Mouse (Mus musculus) left cerebral cortex, postnatal 10 days (tissue): ENCODE data around the gene Ddx17. TPM values are rescaled to one million over a fixed set of nuclear protein-coding genes. Genes with fewer than 3 reads are reported as not detected.

ENCODE experiments used
- DNase-seq, 2 experiments: peaks; one replicate each; pipeline ENCODE4 v3.0.0; 2021 to 2022; ENCODE audit warnings: low spot score in 2 of 2, mixed read lengths in 1 of 2; ENCODE audit errors: extremely low spot score in 1 of 2
- intact Hi-C: fragments of 180-260 bp; cut with DNase I; formaldehyde crosslinking; loops from one replicate; pipeline ENCODE4 v1.15.1; 2025
- total RNA-seq, 2 experiments: library from RNA; stranded (reverse); gene quantifications; 2 replicates each; pipeline ENCODE4 v1.2.3; 2021

The Ddx17 gene
- total RNA-seq, 2 experiments from 2014 or later, result 381 TPM

DNA sequence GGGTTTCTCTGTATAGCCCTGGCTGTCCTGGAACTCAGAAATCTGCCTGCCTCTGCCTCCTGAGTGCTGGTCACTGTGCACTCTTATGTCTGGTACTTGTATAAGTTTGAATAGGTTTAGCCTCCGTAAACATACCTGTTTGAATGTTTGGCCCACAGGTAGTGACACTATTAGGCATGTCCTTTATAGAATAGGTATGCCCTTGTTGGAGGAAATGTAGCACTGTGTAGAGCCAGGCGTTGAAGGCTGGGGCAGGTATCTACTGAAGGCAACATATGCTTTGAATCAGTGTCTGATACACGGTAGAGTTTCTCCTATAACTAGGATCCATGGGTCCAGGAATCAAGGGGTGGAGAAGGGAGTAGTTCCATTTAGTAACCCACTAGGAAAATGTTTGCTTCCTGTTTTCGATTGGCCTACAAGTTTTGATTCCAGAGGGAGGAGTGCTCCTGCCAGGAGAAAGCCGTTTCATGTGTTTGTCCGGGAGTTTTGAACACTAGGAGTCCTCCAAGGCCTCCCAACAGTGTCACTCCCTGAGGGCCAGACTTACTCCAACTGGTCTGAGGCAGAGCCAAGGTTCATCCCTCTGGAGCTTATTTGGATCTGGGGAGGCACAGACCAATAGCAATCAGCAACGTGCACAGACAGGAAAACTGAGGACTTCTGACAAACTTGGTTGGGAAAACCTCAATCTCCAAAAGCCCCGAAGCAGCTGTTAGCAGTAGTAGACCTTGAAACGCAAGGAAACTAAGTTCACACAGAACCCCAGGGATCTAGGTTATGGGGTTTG, 20.4 kb downstream of the Ddx17 start:
- intact Hi-C loops, result no loop called here

GRCm38 (mm10) chr15:79525564-79525963, 21.0 kb downstream of the Ddx17 start:
- intact Hi-C loops, result no loop called here
- no peak for DNase-seq

More for the DNA sequence above, 20.4 kb downstream of the Ddx17 start:
- no peak for DNase-seq

- intact Hi-C loops, result no loop called here
- peak in 1 of 2 experiments; percentile 20 for DNase-seq
Measured at GRCm38 (mm10) chr15:79519400-79520220, 26.9 kb downstream of the Ddx17 start.

GRCm38 (mm10) chr15:79518571-79518970, 28.0 kb downstream of the Ddx17 start:
- peak in 1 of 2 experiments; percentile 17 for DNase-seq
- intact Hi-C loops, result no loop called here

- intact Hi-C loops, result no loop called here
- peak in 1 of 2 experiments; percentile 18 for DNase-seq
Measured at GRCm38 (mm10) chr15:79517710-79518109, 28.8 kb downstream of the Ddx17 start.

DNA sequence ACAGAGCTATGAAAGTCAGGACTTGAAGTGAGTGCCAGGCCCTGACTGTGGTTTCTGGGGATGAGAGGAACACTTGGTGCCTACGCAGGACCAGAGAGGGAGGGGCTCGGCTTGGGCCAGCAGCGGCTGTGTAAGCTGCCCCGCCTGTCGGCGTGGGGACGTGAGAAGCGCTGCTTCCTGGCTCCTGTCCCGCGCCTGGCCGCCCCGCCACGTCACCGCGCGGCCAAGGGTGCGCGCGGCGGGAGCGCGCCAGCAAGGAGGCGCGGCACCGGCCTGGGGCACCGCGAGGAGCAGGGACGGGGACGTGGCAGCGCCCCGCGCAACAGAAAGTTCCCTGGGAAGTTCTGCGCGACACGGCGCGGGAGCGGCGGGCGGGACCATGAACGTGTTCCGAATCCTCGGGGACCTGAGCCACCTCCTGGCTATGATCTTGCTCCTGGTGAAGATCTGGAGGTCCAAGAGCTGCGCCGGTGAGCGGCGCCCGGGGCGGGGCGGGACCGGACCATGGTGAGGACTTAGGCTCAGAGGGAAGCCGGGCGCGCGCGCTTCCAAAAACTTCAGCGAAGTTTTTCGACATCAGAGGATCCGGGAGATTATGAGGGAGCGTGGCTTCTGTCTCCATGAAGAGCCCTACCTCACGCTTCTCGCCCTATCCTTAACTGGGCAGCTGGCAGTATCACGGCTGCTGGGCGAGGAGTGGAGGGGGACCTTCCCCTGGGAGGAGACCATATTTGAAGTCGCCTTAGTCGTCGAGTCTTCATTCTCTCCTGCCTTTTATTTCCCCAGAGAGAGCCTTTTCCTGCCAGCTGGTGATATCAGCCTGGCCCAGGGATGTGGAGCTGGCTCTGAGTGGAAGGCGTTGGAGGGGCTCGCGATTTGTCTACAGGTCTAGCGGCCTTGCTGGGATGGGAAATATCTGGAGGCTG, 30.1 kb downstream of the Ddx17 start, which contains the start of gene Kdelr3:
Kdelr3 (plus strand) TSS at position 241 of the 926 bp plus-strand sequence.
- intact Hi-C loops, result no loop called here
- DNase-seq, result peak in 1 of 2 experiments; percentile 83

DNA sequence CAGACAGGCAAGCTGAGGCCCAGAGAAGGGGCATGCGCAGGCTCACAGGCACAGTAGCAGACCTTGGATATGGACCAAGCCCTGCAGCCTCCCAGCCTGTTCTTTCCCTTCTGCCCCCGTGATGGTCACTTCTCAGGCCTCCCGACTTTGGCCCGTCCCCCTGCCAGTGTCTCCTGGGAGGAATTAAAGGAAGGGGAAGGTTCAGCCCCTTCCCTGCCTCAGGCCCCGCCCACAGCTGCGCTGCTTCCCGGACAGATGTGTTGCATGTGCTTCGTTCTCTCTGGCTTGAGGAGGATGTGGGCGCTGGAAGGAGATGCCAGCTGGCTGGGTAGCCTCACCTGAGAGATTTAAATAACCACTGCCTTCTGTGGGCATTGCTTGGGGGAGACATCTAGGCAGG, 32.6 kb downstream of the Ddx17 start:
- peak in 1 of 2 experiments; percentile 60 for DNase-seq
- intact Hi-C loops, result no loop called here

DNA sequence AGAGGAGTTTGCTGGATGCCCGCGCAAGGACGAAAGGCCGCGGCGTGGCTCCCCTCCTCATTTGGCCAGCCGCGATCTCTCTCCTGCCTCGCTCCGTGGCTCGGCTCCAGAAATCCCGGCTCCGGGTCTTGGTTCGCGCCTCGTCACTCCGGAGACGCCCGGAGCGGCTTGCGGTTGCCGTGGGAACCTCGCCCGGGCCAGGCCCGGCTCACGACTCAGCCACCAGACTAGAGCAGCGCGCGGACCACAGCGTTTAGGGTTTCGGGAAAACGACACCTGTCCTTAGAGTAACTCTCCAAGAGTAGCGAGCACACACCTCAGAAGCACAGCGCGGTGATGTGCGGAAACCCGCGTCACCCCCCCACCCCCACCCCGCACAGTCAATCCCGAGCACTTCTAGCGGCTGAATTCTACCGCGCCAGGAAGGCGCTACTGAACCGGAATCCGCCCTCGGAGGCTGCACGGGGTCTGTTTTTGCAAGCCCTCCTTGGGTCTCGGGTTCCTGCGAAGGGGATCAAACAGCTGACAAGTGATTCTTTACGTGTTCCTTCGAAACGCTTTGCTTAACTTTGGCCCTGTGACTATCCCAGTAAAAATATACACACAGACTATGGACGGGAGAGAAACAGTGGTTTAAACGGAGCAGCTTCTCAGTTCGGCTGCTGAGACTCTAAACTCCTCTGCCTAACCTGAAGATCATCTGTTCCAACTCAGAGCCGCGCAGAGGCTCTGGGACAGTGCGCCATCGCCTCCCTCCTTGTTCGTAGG, 34.8 kb downstream of the Ddx17 start:
- intact Hi-C loops, result no loop called here
- peak; percentile 85 to 95 for DNase-seq

DNA sequence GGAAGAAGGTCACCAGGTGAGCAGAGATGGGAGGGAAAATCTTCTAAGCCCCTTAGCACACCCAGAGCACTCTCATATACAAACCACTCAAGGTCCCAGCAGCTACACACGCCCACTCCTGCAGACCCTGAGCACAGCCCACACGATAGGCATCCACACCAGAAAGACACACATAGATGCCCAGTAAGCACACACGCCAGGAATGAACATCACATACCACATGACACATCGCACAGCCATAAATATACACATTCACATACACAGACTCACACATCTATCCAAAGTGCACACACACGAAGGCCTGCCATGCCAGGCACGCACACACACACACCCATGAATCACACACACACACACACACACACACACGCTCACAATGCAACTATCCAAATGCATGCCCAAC, 36.1 kb downstream of the Ddx17 start:
- intact Hi-C loops, result no loop called here
- DNase-seq, result no peak

DNA sequence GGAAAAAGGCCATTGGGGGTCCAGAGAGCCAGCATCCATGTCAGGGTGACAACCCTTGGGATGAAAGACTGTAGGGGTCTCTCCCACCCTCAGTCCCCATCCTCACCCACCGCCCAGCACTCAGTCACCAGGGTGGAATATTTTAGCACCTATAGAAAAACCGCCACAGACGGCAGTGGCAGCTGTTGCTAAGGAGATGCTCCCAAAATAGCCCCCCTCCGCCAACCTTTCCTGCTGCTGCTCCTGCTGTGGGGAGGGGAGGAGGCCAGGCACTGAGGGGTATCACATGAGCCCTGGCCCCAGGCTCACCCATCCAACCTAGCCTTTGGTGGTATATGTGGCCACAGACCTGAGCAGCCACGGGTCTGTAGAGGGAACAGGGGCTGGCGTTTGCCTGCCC, 36.5 kb downstream of the Ddx17 start:
- intact Hi-C loops, result no loop called here
- DNase-seq, result peak; percentile 49 to 68

DNA sequence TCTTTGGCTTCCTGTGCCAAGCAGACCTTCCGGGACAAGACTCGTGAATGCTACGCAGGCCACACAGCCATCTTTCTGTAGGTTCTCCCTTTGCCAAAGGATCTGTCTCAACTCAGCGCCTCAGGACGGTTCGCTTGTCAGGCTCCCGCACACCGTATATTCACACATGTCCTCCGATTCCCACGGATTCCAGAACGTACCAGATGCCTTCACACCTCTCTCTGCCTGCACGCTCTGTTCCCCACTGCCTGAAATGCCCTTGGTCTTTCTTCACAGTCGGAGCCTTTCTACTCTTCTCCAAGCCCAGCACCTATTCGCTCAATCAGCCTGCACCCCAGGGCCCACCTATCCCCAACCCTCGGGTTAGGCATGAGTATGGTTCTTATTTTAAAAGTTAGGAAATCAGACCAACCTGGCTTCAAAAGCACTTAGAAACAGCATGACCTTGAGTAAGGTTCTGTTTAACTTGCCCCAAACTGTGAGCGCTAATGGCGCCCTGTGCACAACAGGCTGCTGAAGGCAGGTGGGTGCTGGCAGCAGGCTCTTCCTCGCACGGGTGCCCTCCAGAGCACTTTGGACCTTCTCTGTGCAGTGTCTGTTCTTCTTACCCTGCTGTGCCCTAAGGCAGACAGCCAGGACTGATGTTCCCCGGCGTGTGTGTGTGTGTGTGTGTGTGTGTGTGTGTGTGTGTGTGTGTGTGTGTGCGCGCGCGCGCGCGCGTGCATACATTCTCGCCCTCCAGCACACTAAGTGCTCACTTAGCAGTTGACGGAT, 39.3 kb downstream of the Ddx17 start:
- DNase-seq, result no peak
- intact Hi-C loops, result no loop called here

DNA sequence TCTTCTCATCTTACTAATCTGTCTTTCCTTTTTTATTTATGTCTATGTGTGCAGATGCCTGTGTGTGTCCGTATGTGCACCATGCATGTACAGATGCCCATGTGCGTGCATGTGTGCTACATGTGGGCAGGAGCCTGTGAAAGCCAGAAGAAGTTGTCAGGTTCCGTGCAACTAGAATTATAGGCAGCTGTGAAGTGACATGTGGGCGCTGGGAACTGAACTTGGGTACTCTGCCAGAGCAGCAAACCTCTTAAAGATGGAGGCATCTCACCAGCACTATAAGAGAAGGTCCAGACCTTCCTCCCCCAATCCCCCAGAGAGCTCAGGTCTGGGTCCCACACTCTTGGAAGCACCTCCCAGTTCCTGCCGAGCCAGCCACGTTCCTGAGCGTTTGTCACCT, 40.1 kb downstream of the Ddx17 start:
- intact Hi-C loops, result no loop called here
- DNase-seq, result no peak

DNA sequence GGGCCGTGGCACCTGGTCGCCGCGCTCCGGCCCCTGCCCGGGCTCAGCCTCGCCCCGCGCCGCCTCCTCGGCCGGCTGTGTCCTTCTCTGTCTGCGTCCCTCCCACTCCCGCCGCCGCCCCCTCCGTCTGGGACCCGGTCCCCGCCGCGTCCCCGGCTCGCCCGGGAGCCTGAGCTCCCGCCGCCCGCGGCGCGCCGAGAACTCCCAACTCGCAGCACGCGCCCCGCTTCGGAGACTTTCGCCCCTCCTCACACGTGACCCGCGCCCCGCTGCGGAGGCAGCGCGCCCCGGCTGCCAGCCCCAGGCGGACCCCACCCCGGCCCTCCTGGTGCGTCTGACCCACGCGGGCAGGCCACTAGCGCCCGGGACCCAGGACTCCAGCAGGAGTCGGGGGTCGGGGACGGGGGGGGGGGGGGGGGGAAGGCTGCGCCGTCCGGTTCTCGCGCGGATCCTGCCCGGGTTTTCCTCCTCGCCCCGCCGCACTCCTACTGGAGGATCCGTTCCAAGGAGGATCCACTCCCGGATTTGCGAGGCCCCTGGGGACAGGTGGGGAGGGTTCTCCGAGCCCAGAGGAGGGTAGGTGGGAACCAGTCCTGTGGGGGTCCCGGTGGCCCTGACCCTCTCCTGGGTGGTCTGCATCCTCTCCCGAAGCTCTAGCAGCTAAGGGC, 40.8 kb downstream of the Ddx17 start:
- intact Hi-C loops, result no loop called here
- peak; percentile 65 to 85 for DNase-seq

GRCm38 (mm10) chr15:79504707-79505452, 41.7 kb downstream of the Ddx17 start, which contains the start of gene Kcnj4:
Gene Kcnj4, minus strand, starts transcription at chr15:79505241.
- intact Hi-C loops, result no loop called here
- DNase-seq, result peak in 1 of 2 experiments; percentile 51

GRCm38 (mm10) chr15:79503438-79503837, 43.1 kb downstream of the Ddx17 start:
- intact Hi-C loops, result no loop called here
- no peak for DNase-seq

DNA sequence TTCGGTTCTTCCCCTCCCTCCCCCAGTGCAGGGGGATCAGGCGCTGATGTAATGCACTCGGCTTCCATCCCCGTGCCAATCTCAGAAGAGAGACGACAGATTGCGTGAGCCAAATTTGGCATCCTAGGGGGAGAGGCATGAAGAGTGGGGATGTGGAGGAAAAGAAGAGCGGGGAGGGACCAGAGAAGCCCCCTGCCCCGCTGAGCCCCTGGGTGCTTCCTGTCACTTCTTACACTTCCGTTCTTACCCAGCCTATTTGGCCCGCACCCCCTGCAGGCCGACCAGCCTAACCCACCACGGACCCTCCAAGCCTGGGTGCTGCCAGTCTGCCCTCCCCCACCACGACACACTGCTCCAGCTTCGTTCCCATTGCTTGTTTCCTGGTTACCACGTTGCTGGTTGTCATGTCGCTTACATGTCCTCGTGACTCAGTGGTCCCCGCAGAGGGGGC, 43.6 kb downstream of the Ddx17 start:
- intact Hi-C loops, result no loop called here
- peak; percentile 62 to 68 for DNase-seq
